Mouse (Mus musculus): ENCODE data around the gene Spesp1. TPM values are rescaled to one million over a fixed set of nuclear protein-coding genes. Genes with fewer than 3 reads are reported as not detected.

Spesp1 gene
- polyA plus RNA-seq (2021; fragmentation: Nextera tagmentation), result not detected in 2 replicates
- long read RNA-seq, experiment 1, result 0 reads
- long read RNA-seq, experiment 2, result 0 reads

GRCm38 (mm10) chr9:62281991-62282390 is at the start of gene Spesp1:
Spesp1 (minus strand) TSS chr9:62282208.

Other genes with a start within 250 kb of the Spesp1 start
- gene Glce, start 159.6 kb downstream of the Spesp1 start, polyA plus RNA-seq (2021; fragmentation: Nextera tagmentation), result 9.3 and 10.6 TPM in 2 replicates
- 53.7 and 70.2 TPM in 2 replicates for gene Anp32a, start 59.1 kb upstream of the Spesp1 start, polyA plus RNA-seq (2021; fragmentation: Nextera tagmentation)